Mouse (Mus musculus): ENCODE data around the gene Fam126a.

The Fam126a gene

GRCm38 (mm10) chr5:24039423-24039822, 8.9 kb upstream of the Fam126a start:
- DNase-seq: peak; percentile 20 to 47

GRCm38 (mm10) chr5:24038819-24039218, 8.3 kb upstream of the Fam126a start:
- DNase-seq: no peak

DNA sequence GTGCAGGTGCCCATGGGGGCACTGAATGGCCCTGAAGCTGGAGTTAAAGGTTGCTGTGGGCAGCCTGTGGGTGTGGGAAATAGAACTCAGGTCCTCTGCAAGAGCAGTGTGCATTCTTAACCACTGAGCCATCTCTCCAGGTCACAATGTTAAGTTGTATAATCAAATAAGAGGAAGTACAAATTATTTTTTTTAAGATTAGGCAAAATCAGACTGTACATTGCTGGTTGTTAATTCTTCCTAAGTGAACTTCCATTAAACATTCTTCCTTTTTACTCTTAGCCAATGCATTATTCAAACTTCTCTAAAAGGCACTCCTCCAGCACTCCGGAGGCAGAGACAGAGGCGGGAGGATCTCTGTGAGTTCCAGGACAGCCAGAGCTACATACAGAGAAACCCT, 7.7 kb upstream of the Fam126a start:
- no peak for DNase-seq

DNA sequence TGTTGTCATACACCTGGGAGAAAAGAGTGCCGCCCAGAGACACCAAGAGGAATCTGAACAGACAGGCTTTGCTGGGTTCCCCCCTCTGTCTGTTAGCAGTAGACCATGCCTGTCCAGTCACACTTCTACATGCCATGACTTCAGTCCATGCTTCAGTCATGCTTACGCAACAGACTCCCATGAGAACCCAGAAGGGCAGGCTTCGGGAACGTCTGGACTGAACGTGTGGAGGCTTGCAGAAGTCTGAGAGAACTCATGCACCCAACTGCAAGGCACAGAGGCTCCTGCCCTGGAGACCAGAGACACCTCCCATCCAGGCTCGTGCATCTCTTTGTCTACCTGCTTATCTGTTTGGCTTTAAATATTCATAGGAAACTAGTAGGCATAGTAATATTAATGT, 6.2 kb upstream of the Fam126a start:
- DNase-seq: no peak

DNA sequence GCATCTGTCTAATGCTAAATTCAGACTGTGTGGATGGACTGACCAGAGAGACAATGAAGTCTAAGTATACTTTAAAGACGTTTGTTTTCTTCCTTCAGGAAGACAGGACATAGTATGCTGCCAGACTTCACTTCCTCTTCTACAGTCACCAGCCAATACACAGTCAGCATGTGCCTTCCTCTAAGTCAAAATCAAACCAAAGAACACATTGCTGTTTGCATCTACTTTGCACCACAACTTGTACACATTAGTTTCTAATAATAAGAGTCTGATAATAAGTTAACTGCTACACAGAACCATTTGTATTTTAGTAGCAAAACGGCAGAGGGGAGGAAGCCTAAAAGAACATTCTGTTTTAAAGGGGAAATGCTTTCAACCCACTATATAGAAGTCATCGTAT, 4.5 kb upstream of the Fam126a start:
- DNase-seq: no peak

- DNase-seq: no peak
These were observed 3.6 kb upstream of the Fam126a start for GRCm38 (mm10) chr5:24034091-24034490.

DNA sequence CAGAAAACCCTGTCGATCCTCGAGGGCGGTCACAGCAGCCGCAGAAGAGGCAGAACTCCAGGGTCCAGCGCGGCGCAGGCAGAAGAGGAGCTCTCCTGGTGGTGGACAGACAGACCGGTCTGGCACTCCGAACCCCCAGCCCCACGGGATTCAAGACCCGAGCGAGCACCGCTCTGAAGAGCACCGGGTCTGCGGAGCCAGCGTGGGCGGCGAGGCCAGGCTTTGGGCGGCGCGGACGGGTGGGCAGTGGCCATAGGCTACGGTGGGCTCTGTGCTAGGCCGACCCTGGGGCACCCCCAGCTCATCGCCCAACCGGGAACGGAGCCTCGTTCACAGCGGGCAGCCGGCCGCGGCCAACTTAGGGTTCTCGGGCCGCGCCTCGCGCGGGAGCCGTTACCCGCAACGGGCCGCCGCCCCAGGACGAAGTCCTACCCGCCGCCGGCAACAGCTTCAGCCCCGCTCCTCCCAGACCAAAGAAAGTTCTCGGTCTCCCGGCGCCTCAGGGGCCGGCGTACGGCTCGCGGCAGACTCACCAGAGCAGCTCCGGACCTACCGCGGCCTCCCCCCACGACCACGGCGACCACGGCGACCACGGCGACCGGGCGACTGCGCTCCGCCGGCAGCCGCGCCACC, 428 bp downstream of the Fam126a start:
- peak in 1 of 2 experiments; percentile 49 for DNase-seq

GRCm38 (mm10) chr5:24029331-24029771, 1.1 kb downstream of the Fam126a start:
- DNase-seq: peak; percentile 70 to 71

DNA sequence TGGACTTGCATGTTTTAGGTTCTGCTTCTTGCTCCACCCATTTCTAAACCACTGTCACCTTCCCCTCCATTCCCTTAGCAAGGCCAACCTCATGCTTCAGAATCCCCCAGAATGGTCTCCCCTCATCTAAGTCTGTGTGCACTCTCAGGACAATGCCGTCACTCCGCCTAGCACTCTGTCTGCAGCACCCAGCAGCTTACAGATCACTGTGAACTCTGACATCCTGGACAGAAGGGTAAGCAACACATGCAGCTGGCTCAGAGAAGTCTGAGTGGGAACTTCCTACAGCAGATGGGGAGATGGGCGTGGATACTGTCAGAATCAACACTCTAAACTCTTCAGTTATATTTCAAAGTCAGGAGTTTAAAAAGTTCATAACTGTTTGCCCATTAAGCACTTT, 5.5 kb downstream of the Fam126a start:
- DNase-seq: no peak

DNA sequence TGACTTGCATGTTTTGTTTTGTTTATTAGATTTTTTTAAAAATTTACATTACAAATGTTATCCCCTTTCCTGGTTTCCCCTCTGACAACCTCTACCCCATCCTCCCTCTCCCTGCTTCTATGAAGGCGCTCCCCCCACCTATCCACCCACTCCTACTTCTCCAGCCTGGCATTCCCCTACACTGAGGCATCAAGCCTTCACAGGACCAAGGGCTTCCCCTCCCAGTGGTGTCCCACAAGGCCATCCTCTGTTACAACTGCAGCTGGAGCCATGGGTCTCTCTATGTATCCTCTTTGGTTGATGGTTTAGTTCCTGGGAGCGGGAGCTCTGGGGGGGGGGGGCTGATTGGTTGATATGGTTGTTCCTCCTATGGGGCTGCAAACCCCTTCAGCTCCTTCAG, 7.3 kb downstream of the Fam126a start:
- no peak for DNase-seq

GRCm38 (mm10) chr5:24021683-24022082, 8.8 kb downstream of the Fam126a start:
- DNase-seq: no peak

DNA sequence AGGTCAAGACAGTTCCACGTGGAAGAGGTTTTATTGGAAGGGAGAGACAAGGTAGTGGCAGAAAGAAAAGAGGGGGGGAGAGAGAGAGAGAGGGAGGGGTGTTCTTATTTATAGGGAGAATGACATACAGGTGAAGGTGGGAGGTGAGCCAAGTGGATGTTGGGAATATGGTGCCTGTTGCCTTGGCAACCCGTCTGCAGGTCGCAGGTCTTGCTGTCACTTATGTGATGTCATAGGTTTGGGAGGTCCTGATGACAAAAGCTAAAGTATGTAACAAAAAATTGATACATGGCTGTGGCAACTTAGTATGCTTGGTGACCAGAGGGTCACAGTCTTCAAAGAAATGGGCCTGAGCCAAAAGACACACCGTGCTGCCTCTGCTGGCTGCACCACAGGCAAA, 10.1 kb downstream of the Fam126a start:
- no peak for DNase-seq

DNA sequence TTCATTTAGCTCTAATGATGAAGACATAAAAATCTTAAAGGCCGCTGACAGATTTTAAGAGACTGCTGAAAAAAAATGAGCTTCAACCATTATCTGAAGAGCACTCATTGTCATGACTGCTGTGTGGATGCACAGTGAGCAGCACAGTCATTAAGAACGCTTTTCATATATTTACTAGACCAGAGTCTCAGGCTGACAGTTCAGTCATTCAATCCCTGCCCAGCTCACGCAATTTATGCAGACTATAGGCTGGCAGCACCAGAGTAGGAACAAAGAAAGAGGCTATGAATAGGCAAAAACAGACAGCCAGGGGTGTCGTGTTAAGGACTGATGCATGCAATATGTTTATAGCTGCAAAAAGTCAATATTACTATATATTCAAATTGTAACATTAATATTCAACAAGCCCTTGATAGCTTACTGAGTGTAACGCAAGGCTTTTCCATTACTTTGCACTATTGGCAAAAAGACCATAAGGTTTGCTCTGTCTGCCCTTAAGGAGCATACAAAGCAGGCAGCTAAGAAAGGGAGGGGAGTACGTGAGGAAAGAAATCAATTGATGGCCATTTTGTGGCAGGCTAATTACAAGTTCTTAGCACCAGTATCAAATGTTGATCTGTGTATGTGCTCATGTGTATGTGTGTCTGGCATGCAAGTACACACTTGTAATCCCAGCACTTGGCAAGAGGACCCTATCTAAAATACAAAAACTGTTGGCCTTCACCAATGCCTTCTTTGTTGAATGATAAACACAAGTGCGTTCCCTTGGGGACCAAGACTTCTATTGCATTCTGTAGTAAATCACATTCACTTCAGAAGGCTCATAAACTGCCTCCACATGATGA, 10.9 kb downstream of the Fam126a start:
- no peak for DNase-seq

DNA sequence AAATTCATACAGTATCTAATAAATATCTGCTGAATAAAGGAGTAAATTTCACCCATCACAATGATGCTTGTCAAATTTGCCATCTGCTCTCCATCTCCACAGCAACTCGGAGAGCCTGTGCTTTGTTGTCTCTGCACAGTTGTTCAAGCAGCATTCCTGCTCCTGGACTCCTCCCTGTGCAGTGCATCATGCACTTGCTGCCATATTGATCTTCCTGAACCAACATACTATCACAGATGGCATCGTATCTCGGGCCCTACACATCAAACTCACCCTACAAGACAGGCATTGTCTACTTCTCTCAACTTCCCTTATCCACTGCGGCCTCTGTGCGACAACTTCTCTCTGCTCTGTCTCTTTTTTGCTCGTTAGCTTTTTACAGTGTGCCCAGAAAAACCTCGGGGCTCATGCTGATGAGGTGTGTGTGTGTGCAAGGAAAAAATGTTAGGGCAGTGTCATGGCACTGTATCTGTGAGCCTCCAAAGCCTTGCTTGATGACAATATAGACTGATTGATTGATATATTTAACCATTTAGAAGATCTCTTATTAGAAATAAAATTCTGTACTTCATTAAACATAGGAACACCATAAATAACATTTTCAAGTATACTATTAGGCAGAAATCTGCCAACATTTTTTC, 11.7 kb downstream of the Fam126a start:
- no peak for DNase-seq

- DNase-seq: no peak
These were observed 13.6 kb downstream of the Fam126a start for GRCm38 (mm10) chr5:24016912-24017311.

DNA sequence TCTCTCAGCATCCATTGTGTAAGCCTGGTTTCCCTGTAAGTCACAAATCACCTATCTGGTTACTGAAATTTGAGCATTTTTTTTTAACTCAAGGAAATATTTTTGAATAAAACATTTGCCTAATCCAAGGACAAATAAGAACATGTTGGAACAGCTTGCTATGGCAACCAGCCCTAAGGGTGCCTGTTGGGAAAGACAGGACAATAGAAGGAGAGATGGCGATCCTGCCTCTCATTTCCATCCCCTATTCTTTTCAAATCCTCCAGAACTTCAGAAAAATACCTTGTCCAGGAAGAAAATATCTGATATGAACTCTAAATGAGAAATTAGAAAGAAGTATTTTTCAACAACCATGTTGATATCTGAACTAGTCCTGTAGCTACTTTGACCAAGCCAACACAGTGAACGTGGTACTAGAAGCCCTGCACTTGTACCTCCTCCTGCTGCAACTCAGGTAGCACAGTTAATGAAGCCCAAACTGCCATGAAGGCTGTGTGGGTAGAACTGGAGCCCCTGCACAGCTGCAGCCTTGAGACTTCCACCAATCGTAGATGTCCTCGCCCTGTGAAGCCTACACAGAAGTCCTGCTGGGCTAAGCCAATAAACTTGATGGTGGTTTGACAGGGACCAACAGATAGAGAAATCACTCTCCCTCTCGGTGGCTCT, 17.0 kb downstream of the Fam126a start:
- DNase-seq: no peak

GRCm38 (mm10) chr5:23999083-23999671, 31.3 kb downstream of the Fam126a start:
- peak in 1 of 2 experiments; percentile 34 for DNase-seq

DNA sequence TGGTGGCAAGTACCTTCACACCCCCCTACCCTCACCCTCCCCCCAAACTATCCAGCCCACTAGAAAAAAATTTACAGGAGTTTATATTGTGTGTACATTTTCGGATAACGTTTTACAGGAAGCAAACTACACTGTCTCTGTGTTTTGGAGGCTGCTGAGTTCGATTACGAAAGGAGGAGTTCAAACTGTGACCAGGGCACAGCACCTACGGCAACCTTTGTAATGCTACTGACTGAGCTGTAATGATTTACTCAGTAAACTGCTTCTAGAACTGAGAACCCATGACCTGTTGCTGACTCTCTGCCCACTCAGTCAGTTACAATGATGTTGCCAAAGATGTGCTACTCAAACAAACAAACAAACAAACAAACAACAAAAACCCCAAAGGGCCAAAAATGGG, 34.5 kb downstream of the Fam126a start:
- peak; percentile 64 to 82 for DNase-seq

- DNase-seq: no peak
These were observed 35.6 kb downstream of the Fam126a start for GRCm38 (mm10) chr5:23994929-23995328.

- DNase-seq: no peak
These were observed 36.3 kb downstream of the Fam126a start for GRCm38 (mm10) chr5:23994231-23994630.

DNA sequence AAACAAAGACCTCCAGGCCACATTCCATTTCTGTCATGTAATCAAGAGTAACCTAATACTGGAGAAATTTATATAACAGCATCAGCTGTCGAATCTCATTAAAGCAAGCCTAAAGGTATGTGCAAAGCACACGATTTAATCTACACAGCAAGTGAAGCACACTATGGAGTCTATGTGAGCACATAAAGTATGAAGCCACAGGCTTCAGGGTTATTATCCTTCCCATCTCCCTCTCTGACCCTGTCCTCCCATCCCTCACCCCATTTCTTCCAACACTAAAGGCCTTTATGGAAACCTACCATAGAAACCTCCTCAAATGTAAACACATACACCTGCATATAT, 37.0 kb downstream of the Fam126a start:
- DNase-seq: no peak

GRCm38 (mm10) chr5:23992876-23993552, 37.5 kb downstream of the Fam126a start:
- peak; percentile 62 to 63 for DNase-seq

Data from kidney, postnatal 36 days (tissue).